Mouse (Mus musculus) kidney, adult 2 months (tissue): ENCODE measurements around the gene Apol8. TPM values are rescaled to one million over a fixed set of nuclear protein-coding genes. Genes with fewer than 3 reads are reported as not detected.
"Not testable (repeated sequence)": the region's sequence is repeated elsewhere in the genome, so short reads cannot be mapped to it uniquely, and the experiment has no call there.

Experiments used
- DNase-seq: peaks from one replicate; pipeline ENCODE4 v3.0.0; 2021
- H3K27ac ChIP-seq: fragments of 200-500 bp; 2 replicates; pipeline ENCODE4 v1.5.1; 2012; ENCODE audit warnings: low read depth, low read length, control low read depth, inconsistent platforms; ENCODE audit not compliant: insufficient read depth
- H3K27me3 ChIP-seq: fragments of 200-500 bp; replicated peaks from 2 replicates; pipeline ENCODE4 v1.6.1; 2012; ENCODE audit warnings: mild to moderate bottlenecking, moderate library complexity, low read length, inconsistent platforms; ENCODE audit not compliant: control insufficient read depth, insufficient read depth
- H3K36me3 ChIP-seq: fragments of 200-500 bp; 2 replicates; pipeline ENCODE4 v1.6.1; 2012; ENCODE audit warnings: mild to moderate bottlenecking, moderate library complexity, low read length, inconsistent platforms; ENCODE audit not compliant: control insufficient read depth, insufficient read depth
- H3K4me1 ChIP-seq: fragments of 200-500 bp; 2 replicates; pipeline ENCODE4 v1.6.1; 2011; ENCODE audit warnings: low read length; ENCODE audit not compliant: control insufficient read depth, insufficient read depth
- H3K4me3 ChIP-seq: fragments of 200-500 bp; 2 replicates; pipeline ENCODE4 v1.5.1; 2011; ENCODE audit warnings: mild to moderate bottlenecking, low read depth, low read length, control low read depth; ENCODE audit not compliant: insufficient read depth
- CTCF ChIP-seq: fragments of 200-500 bp; conservative IDR thresholded peaks from 2 replicates; pipeline ENCODE4 v1.5.1; 2011; ENCODE audit warnings: low read depth, mild to moderate bottlenecking, control low read depth, low read length, moderate library complexity, mixed read lengths; ENCODE audit not compliant: insufficient read depth, insufficient read length
- POLR2A ChIP-seq: fragments of 200-500 bp; IDR thresholded peaks from one replicate; pipeline ENCODE4 v1.6.1; 2011; ENCODE audit warnings: low read depth, low read length, control low read depth
- WGBS: fragments of 180-500 bp; shearing (Covaris S2); methylation state at CpG from one replicate; pipeline ENCODE4 v1.1.7; 2018; 5-methylcytosine and 5-hydroxymethylcytosine counted together
- polyA plus RNA-seq: library from polyadenylated mRNA; depleted of rRNA; stranded (reverse); fragments of >200 nt; gene quantifications from 2 replicates; pipeline ENCODE4 v1.2.3, GENCODE M21; 2012

Apol8 gene
- polyA plus RNA-seq, 1 experiment: 0.06 TPM

- Histone ChIP-seq H3K4me1 (no peaks in the 10 kb centered on the region), H3K36me3 (no peaks in the 10 kb centered on the region), H3K27ac (no peak overlapping the region), H3K27me3 (no peaks in the 10 kb centered on the region), H3K4me3 (no peak overlapping the region)
- WGBS: 28% methylated on average over 1 of the region's 1 CpGs
- TF ChIP-seq CTCF (peak; percentile 91), POLR2A (no peak)
- DNase-seq: peak; percentile 60
Measured at GRCm38 (mm10) chr15:77750461-77750860, 6.3 kb downstream of the Apol8 start.

GRCm38 (mm10) chr15:77749717-77750116 lies 7.1 kb downstream of the Apol8 start:
- TF ChIP-seq CTCF: no peak
- no peak for TF ChIP-seq POLR2A
- no peak overlapping the region for H3K27ac ChIP-seq
- no peaks in the 10 kb centered on the region for H3K36me3 ChIP-seq
- 87% methylated on average over 10 of the region's 10 CpGs for WGBS
- DNase-seq: no peak
- H3K27me3 ChIP-seq: no peaks in the 10 kb centered on the region
- no peaks in the 10 kb centered on the region for H3K4me1 ChIP-seq
- no peak overlapping the region for H3K4me3 ChIP-seq

GRCm38 (mm10) chr15:77748414-77748813 lies 8.4 kb downstream of the Apol8 start:
- no peak overlapping the region for H3K27ac ChIP-seq
- no peak for DNase-seq
- H3K36me3 ChIP-seq: no peaks in the 10 kb centered on the region
- 86% methylated on average over 3 of the region's 3 CpGs for WGBS
- TF ChIP-seq CTCF (no peak), POLR2A (no peak)
- H3K4me3 ChIP-seq: no peak overlapping the region
- H3K27me3 ChIP-seq: no peaks in the 10 kb centered on the region
- H3K4me1 ChIP-seq: no peaks in the 10 kb centered on the region

DNA sequence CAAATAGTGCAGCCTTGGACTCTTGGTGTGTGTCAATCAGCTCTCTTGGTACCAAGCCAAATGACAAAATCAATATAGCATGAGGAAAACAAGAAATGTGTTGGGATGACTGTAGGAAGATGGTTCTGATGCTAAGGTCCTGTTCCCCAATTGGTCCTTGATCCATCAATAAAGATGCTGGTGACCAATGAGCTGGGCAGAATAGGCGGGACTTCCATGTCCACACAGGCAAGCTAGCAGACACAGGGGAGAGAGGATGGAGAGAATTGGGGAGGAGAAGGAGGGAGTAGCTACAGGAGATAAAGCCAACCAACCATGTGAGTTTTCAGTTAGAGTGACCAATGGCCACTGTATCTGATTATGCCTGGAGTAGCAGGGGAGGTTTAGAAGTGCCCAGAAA lies 10.5 kb downstream of the Apol8 start:
- no peak for TF ChIP-seq POLR2A
- no peak for TF ChIP-seq CTCF
- 96% methylated on average over 1 of the region's 1 CpGs for WGBS
- Histone ChIP-seq H3K4me1 (no peaks in the 10 kb centered on the region), H3K36me3 (no peaks in the 10 kb centered on the region), H3K4me3 (no peak overlapping the region), H3K27ac (no peak overlapping the region), H3K27me3 (no peaks in the 10 kb centered on the region)
- DNase-seq: no peak

- TF ChIP-seq POLR2A (no peak), CTCF (no peak)
- DNase-seq: no peak
- H3K27me3 ChIP-seq: no peaks in the 10 kb centered on the region
- H3K4me3 ChIP-seq: no peak overlapping the region
- H3K27ac ChIP-seq: no peak overlapping the region
- no peaks in the 10 kb centered on the region for H3K36me3 ChIP-seq
- H3K4me1 ChIP-seq: no peaks in the 10 kb centered on the region
Measured at GRCm38 (mm10) chr15:77745081-77745480, 11.7 kb downstream of the Apol8 start.

- H3K4me1 ChIP-seq: no peaks in the 10 kb centered on the region
- no peak overlapping the region for H3K27ac ChIP-seq
- TF ChIP-seq POLR2A (no peak), CTCF (no peak)
- H3K36me3 ChIP-seq: no peaks in the 10 kb centered on the region
- WGBS: 29% methylated on average over 5 of the region's 5 CpGs
- H3K27me3 ChIP-seq: no peaks in the 10 kb centered on the region
- DNase-seq: no peak
- no peak overlapping the region for H3K4me3 ChIP-seq
Measured at GRCm38 (mm10) chr15:77744632-77745031, 12.2 kb downstream of the Apol8 start.

DNA sequence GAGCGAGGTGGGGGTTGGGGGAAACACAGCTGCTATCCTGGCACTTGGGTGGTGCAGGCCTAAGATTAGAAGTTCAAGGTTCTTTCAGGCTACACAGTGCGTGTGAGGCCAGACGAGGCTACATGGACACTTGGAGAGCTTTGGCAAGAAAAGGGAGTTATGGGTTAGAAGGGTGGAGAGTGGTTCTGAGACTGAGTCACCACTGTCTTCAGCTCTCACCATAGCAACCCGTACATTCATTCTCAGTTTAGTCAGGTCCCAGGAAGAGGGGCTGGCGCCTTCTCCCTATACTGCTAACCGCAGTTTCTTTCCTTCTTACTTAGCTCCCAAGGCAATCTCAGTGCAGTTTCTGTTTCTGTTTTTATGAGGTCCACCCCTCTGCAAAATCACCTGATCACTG lies 15.2 kb downstream of the Apol8 start:
- not testable (repeated sequence) for H3K36me3 ChIP-seq, H3K27ac ChIP-seq, H3K27me3 ChIP-seq, H3K4me1 ChIP-seq, DNase-seq, H3K4me3 ChIP-seq
- WGBS: 87% methylated on average over 6 of the region's 6 CpGs

DNA sequence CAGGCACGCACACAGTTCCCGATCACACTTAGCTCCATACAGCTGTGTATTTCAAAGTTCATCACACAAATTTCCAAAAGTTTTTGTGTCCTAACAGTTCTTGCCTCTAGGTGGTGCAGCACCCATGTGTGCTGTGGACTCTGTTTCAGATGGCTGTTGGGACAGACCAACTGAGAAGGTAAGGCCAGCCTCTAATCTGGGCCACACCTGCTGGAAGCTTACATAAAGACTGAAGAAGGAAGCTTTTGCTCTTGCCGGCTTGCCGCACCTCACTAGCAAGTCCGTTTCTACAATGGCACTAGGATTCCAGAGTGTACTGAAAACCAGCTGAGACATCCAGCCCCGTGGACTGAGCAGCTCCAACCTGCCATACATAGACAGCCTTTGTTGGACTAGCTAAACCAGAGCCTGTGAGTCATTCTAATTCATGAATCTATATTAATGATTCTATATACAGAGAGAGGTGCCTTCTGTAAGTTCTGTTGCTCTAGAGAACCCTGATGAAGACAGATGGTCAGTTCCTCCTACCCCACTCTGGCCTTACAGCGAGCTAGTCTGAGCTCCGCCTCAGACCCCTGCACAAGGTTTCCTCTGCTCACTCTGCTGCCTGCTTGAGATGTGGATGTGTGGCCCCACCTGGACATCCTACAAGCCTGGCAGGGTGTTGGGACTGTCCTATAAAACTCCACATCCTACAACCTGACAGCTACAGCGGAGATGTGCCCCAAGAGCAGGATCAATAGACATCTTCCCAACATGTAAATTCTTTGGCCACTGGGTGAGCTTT lies 16.1 kb downstream of the Apol8 start:
- no peaks in the 10 kb centered on the region for H3K27me3 ChIP-seq
- TF ChIP-seq POLR2A (no peak), CTCF (peak; percentile 59)
- H3K36me3 ChIP-seq: no peaks in the 10 kb centered on the region
- no peaks in the 10 kb centered on the region for H3K4me1 ChIP-seq
- no peak overlapping the region for H3K4me3 ChIP-seq
- no peak for DNase-seq
- H3K27ac ChIP-seq: no peak overlapping the region
- WGBS: 74% methylated on average over 9 of the region's 9 CpGs

DNA sequence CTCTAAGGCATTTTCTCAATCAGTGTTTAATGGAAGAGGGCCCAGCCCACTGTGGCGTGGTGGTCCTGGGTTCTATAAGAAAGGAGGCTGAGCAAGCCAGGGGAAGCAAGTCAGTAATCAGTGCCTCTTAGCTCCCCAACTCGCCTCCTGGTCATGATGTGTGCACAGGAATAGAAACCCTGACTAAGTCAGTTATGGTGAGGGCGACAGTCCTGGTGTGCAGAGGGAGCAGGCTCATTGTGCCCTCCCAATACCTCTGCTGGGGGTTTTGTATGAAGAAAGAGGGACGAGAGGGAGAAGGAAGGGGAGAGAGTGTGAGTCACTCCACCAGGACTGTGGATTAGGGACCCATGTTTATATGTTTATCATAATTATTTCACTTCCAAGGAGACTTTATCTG lies 22.9 kb downstream of the Apol8 start:
- DNase-seq, H3K4me1 ChIP-seq, H3K27ac ChIP-seq, H3K4me3 ChIP-seq, H3K36me3 ChIP-seq, H3K27me3 ChIP-seq: not testable (repeated sequence)
- WGBS: 76% methylated on average over 4 of the region's 4 CpGs

DNA sequence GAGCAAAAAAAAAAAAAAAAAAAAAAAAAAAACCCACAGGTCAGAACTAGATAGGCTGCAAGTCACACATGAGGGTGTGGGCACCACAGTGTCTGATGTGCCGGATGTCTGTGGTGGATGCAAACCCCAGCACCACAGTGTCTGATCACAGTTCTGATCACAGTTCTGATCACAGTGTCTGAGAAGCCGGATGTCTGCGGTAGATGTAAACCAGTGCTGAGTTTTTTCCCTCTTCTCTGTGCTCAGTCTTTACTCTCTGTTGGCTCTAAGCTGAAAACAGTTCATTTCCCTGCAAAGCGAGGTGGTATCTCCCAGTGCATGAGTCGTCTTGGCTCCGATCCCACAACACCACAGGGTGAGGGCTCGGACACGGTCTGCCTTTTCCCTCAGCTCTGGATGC lies 23.4 kb downstream of the Apol8 start:
- 67% methylated on average over 8 of the region's 8 CpGs for WGBS
- not testable (repeated sequence) for H3K4me1 ChIP-seq, H3K27me3 ChIP-seq

GRCm38 (mm10) chr15:77732851-77733250 lies 24.0 kb downstream of the Apol8 start:
- 83% methylated on average over 10 of the region's 10 CpGs for WGBS
- H3K36me3 ChIP-seq, H3K4me1 ChIP-seq, H3K27me3 ChIP-seq, H3K27ac ChIP-seq, H3K4me3 ChIP-seq, DNase-seq: not testable (repeated sequence)

More for the DNA sequence above, 23.4 kb downstream of the Apol8 start:
- not testable (repeated sequence) for H3K36me3 ChIP-seq, H3K27ac ChIP-seq, DNase-seq, H3K4me3 ChIP-seq
